Mouse (Mus musculus) heart, adult 8-10 months (tissue): ENCODE results near the gene Srsf10. TPM values are rescaled to one million over a fixed set of nuclear protein-coding genes. Genes with fewer than 3 reads are reported as not detected.

ENCODE experiments used
- DNase-seq: peaks from one replicate; pipeline ENCODE4 v3.0.0; 2022; ENCODE audit warnings: low spot score
- total RNA-seq, 4 experiments: library from RNA; stranded (reverse); gene quantifications; 2 replicates each; pipeline ENCODE4 v1.2.4; 2022

Srsf10 gene
- total RNA-seq, 4 experiments from 2014 or later: 33.2 to 42.3 (median 37.9) TPM

GRCm38 (mm10) chr4:135855080-135855479, 467 bp upstream of the Srsf10 start:
- no peak for DNase-seq

GRCm38 (mm10) chr4:135856223-135857091, 910 bp downstream of the Srsf10 start:
- DNase-seq: no peak

GRCm38 (mm10) chr4:135857597-135858186, 2.1 kb downstream of the Srsf10 start:
- no peak for DNase-seq

GRCm38 (mm10) chr4:135868996-135869395, 13.4 kb downstream of the Srsf10 start:
- DNase-seq: no peak

GRCm38 (mm10) chr4:135870227-135871023, 14.9 kb downstream of the Srsf10 start:
- DNase-seq: no peak

GRCm38 (mm10) chr4:135872015-135872414, 16.5 kb downstream of the Srsf10 start:
- no peak for DNase-seq

- no peak for DNase-seq
Measured at GRCm38 (mm10) chr4:135872589-135873391, 17.2 kb downstream of the Srsf10 start.

- peak; percentile 92 for DNase-seq
Measured at GRCm38 (mm10) chr4:135873526-135874202, 18.1 kb downstream of the Srsf10 start, which contains the start of gene Pnrc2. TSS of gene Pnrc2 (minus strand) at chr4:135873850.

- DNase-seq: no peak
Measured at GRCm38 (mm10) chr4:135874564-135875535, 19.3 kb downstream of the Srsf10 start.

- DNase-seq: no peak
Measured at GRCm38 (mm10) chr4:135875546-135875945, 20.0 kb downstream of the Srsf10 start.

- peak; percentile 63 for DNase-seq
Measured at GRCm38 (mm10) chr4:135875991-135876582, 20.5 kb downstream of the Srsf10 start.

GRCm38 (mm10) chr4:135876583-135877020, 21.1 kb downstream of the Srsf10 start:
- peak; percentile 95 for DNase-seq

- no peak for DNase-seq
Measured at GRCm38 (mm10) chr4:135877742-135878141, 22.2 kb downstream of the Srsf10 start.

- DNase-seq: no peak
Measured at GRCm38 (mm10) chr4:135879021-135879420, 23.5 kb downstream of the Srsf10 start.

- DNase-seq: no peak
Measured at GRCm38 (mm10) chr4:135880018-135880417, 24.5 kb downstream of the Srsf10 start.

- DNase-seq: no peak
Measured at GRCm38 (mm10) chr4:135880576-135880975, 25.0 kb downstream of the Srsf10 start.

- DNase-seq: no peak
Measured at GRCm38 (mm10) chr4:135882023-135882422, 26.5 kb downstream of the Srsf10 start.

- no peak for DNase-seq
Measured at GRCm38 (mm10) chr4:135883401-135883851, 27.9 kb downstream of the Srsf10 start.
